Mouse (Mus musculus): ENCODE data around the gene Gpr61. TPM values are rescaled to one million over a fixed set of nuclear protein-coding genes. Genes with fewer than 3 reads are reported as not detected.
A peak's percentile ranks its signal among the peaks of the same experiment; 100 is the strongest.

Gpr61 gene
- total and polyA plus RNA-seq, 2 experiments from 2014 or later, result 7.8 to 12.8 TPM

GRCm38 (mm10) chr3:108158383-108159037 lies 3.8 kb upstream of the Gpr61 start:
- H3K4me2 ChIP-seq (ENCODE audit: low read depth, low read length, poor library complexity, severe bottlenecking), result no peak overlapping the region
- no peaks in the 10 kb centered on the region for H3K9me3 ChIP-seq (ENCODE audit: low read length)
- 25% methylated on average over 9 of the region's 9 CpGs for WGBS
- H3K9ac ChIP-seq (replicated peaks; ENCODE audit: low read length, poor library complexity, severe bottlenecking), result peak overlapping the region; percentile 62
- DNase-seq (ENCODE audit: low spot score), result peak; percentile 40
- no peak for TF ChIP-seq CTCF (IDR thresholded peaks at IDR 0.05)
- no peak overlapping the region for H3K4me3 ChIP-seq (ENCODE audit: low read depth, low read length)
- peak overlapping the region; percentile 71 for H3K27ac ChIP-seq (ENCODE audit: low read depth, low read length)
- peaks cover 23% of the 10 kb centered on the region; the same call in 1 of the 2 replicates for H3K4me1 ChIP-seq (ENCODE audit: insufficient read depth, low read length)
- no peaks in the 10 kb centered on the region for H3K36me3 ChIP-seq (ENCODE audit: insufficient read depth, low read length)
- ATAC-seq (ENCODE audit: low FRiP score), result peak; percentile 73
- H3K27me3 ChIP-seq (ENCODE audit: insufficient read depth, low read length), result no peaks in the 10 kb centered on the region

GRCm38 (mm10) chr3:108152290-108152689 lies 2.4 kb downstream of the Gpr61 start:
- WGBS, result 81% methylated on average over 3 of the region's 3 CpGs
- TF ChIP-seq CTCF (IDR thresholded peaks at IDR 0.05), result no peak

GRCm38 (mm10) chr3:108147386-108148235 lies 7.1 kb downstream of the Gpr61 start:
- DNase-seq (ENCODE audit: low spot score) (peak; percentile 92), ATAC-seq (ENCODE audit: low FRiP score) (peak; percentile 68; the same call in 1 of the 2 replicates)
- Histone ChIP-seq H3K9me3 (ENCODE audit: low read length) (no peaks in the 10 kb centered on the region), H3K4me3 (ENCODE audit: low read depth, low read length) (no peak overlapping the region), H3K4me2 (ENCODE audit: low read depth, low read length, poor library complexity, severe bottlenecking) (no peak overlapping the region), H3K36me3 (ENCODE audit: insufficient read depth, low read length) (peaks cover 8% of the 10 kb centered on the region), H3K9ac (replicated peaks; ENCODE audit: low read length, poor library complexity, severe bottlenecking) (no peak overlapping the region), H3K27ac (ENCODE audit: low read depth, low read length) (no peak overlapping the region), H3K4me1 (ENCODE audit: insufficient read depth, low read length) (peaks cover 4% of the 10 kb centered on the region; the same call in 1 of the 2 replicates), H3K27me3 (ENCODE audit: insufficient read depth, low read length) (no peaks in the 10 kb centered on the region)
- WGBS, result 66% methylated on average over 11 of the region's 11 CpGs
- TF ChIP-seq CTCF (IDR thresholded peaks at IDR 0.05), result peak; percentile 98

More at GRCm38 (mm10) chr3:108152290-108152689, 2.4 kb downstream of the Gpr61 start:
- Histone ChIP-seq H3K9ac (replicated peaks; ENCODE audit: low read length, poor library complexity, severe bottlenecking) (no peak overlapping the region), H3K27ac (ENCODE audit: low read depth, low read length) (no peak overlapping the region), H3K9me3 (ENCODE audit: low read length) (no peaks in the 10 kb centered on the region), H3K27me3 (ENCODE audit: insufficient read depth, low read length) (no peaks in the 10 kb centered on the region), H3K4me2 (ENCODE audit: low read depth, low read length, poor library complexity, severe bottlenecking) (no peak overlapping the region), H3K36me3 (ENCODE audit: insufficient read depth, low read length) (peaks cover 8% of the 10 kb centered on the region; the same call in 1 of the 2 replicates), H3K4me3 (ENCODE audit: low read depth, low read length) (no peak overlapping the region), H3K4me1 (ENCODE audit: insufficient read depth, low read length) (0 out of 2 replicates have a peak, but pooled peaks cover 9% of the 10 kb centered on the region)
- DNase-seq (ENCODE audit: low spot score) (no peak), ATAC-seq (ENCODE audit: low FRiP score) (no peak)

GRCm38 (mm10) chr3:108146671-108147070 lies 8.0 kb downstream of the Gpr61 start:
- H3K27me3 ChIP-seq (ENCODE audit: insufficient read depth, low read length), result no peaks in the 10 kb centered on the region
- peaks cover 4% of the 10 kb centered on the region; the same call in 1 of the 2 replicates for H3K4me1 ChIP-seq (ENCODE audit: insufficient read depth, low read length)
- DNase-seq (ENCODE audit: low spot score) (no peak), ATAC-seq (ENCODE audit: low FRiP score) (no peak)
- TF ChIP-seq CTCF (IDR thresholded peaks at IDR 0.05), result no peak
- no peak overlapping the region for H3K27ac ChIP-seq (ENCODE audit: low read depth, low read length)
- H3K4me2 ChIP-seq (ENCODE audit: low read depth, low read length, poor library complexity, severe bottlenecking), result peak overlapping the region; percentile 65
- 63% methylated on average over 5 of the region's 5 CpGs for whole genome bisulfite sequencing
- H3K4me3 ChIP-seq (ENCODE audit: low read depth, low read length), result peak overlapping the region; percentile 99
- H3K9ac ChIP-seq (replicated peaks; ENCODE audit: low read length, poor library complexity, severe bottlenecking), result no peak overlapping the region
- H3K9me3 ChIP-seq (ENCODE audit: low read length), result no peaks in the 10 kb centered on the region
- peaks cover 8% of the 10 kb centered on the region for H3K36me3 ChIP-seq (ENCODE audit: insufficient read depth, low read length)

GRCm38 (mm10) chr3:108145534-108146445 lies 8.9 kb downstream of the Gpr61 start, which contains the start of gene Gnai3:
Gnai3 (minus strand) TSS chr3:108146146.
- TF ChIP-seq CTCF (IDR thresholded peaks at IDR 0.05), result peak; percentile 58
- Histone ChIP-seq H3K36me3 (ENCODE audit: insufficient read depth, low read length) (peaks cover 6% of the 10 kb centered on the region), H3K9me3 (ENCODE audit: low read length) (no peaks in the 10 kb centered on the region), H3K4me3 (ENCODE audit: low read depth, low read length) (peak within 1 kb of the TSS; percentile 99), H3K27ac (ENCODE audit: low read depth, low read length) (peak within 1 kb of the TSS; percentile 93), H3K9ac (replicated peaks; ENCODE audit: low read length, poor library complexity, severe bottlenecking) (peak within 1 kb of the TSS; percentile 91), H3K4me1 (ENCODE audit: insufficient read depth, low read length) (peaks cover 4% of the 10 kb centered on the region; the same call in 1 of the 2 replicates), H3K4me2 (ENCODE audit: low read depth, low read length, poor library complexity, severe bottlenecking) (peak within 1 kb of the TSS; percentile 65), H3K27me3 (ENCODE audit: insufficient read depth, low read length) (no peaks in the 10 kb centered on the region)
- ATAC-seq (ENCODE audit: low FRiP score) (peak; percentile 92), DNase-seq (ENCODE audit: low spot score) (peak; percentile 96)
- WGBS, result under 1% methylated on average over 63 of the region's 63 CpGs
